Mouse (Mus musculus): ENCODE results near the gene Camsap1.

Camsap1 gene

DNA sequence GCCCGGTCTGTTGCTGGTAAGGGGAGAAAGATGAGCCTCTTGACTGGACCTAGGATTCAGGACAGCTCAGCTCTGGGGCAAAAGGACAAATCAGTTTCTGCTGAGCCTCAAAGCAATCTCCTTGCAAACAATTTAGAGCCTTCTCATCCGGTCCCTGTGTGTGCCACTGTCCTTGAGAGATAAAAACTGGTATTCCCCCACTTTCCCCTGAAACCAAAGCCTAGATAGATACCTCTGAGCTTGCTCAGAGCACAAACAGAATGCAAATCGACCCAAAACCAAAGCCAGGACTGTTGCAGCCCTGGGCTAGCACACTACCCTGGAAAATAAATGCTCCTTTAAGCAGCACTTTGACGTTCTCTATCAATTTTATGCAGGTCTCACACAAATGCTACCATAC, 4.1 kb downstream of the Camsap1 start:
- no peak for DNase-seq (ENCODE audit: low spot score in 2 of 2)

- no peak for DNase-seq (ENCODE audit: low spot score in 2 of 2)
These were observed 5.4 kb downstream of the Camsap1 start for GRCm38 (mm10) chr2:25977587-25978239.

GRCm38 (mm10) chr2:25975141-25975770, 7.8 kb downstream of the Camsap1 start:
- DNase-seq (ENCODE audit: low spot score in 2 of 2), result no peak

DNA sequence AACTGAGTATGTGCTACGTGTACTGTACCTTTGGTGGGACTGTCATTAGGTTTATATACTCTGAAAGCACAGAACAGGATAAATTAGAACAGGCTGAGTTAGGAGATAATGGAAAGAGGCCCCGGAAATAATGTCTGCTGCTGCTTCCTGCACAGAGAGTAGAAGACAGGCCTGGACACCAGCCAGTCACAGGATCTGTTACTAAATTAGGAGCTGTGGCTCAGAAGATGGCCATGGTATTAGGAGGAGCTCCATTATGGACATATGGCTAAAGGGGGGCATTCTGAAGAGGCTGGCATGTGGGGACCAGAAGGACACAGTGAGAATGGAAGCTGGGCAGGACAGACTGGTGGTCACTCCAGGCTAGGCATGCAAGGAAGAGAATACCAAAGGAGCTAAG, 12.7 kb downstream of the Camsap1 start:
- no peak for DNase-seq (ENCODE audit: low spot score in 2 of 2)

DNA sequence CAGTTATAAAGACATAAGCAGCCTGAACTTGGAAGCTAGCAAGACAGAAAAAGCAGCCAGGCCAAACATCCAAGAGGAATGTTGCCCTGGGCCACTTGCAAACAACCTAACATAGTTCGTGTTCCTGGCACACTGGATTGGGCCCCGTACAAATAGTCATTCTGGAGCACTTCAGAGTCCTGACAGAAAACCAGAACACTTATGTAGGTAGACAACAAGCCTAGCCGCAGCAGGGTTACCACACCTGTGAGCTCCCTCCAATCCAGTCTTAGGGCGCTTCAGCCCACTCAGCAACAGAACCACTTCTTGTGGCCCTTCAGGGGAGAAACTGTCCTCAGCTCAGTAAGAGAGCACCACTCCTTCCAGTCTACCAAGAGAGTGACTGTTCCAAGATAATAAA, 13.8 kb downstream of the Camsap1 start:
- DNase-seq (ENCODE audit: low spot score in 2 of 2), result no peak

- no peak for DNase-seq (ENCODE audit: low spot score in 2 of 2)
These were observed 33.8 kb downstream of the Camsap1 start for GRCm38 (mm10) chr2:25949291-25949690.

DNA sequence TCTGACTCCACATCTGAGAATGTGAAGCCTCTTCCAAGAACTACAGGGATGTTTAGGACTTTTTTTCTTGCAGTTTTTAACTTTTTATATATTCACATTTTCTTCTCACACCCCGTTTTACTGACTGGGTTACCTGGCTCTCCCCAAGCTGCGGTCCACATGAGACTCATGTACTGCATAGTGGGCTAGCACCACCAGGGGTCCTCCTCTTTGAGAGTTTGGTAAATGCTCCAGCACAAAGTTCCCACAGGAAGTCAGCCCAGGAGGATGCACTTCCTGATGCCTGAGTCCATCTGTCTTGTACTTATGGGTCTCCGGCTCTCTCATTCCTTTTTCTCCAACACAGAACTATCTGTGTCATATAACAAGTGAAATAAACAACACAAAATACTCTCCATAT, 35.1 kb downstream of the Camsap1 start:
- DNase-seq (ENCODE audit: low spot score in 2 of 2), result no peak

- no peak for DNase-seq (ENCODE audit: low spot score in 2 of 2)
These were observed 39.3 kb downstream of the Camsap1 start for GRCm38 (mm10) chr2:25943822-25944221.

DNA sequence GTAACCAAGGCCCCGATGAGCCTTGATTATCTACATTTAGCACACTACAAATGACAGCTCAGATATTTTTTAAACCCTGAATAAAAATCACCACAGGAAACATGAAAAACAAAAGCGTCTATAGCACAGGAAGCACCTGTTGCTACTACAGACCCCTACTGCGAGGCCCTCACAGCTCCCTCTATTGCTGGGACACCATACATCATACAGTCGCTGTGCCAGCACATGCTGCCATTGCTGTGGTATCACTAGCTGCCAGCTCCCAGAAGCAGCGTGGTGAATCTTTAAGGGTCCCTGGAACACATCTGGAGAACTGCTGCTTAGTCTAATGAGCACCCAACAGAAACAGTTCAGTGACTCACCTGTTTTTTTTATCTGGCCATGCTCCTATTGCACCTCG, 42.6 kb downstream of the Camsap1 start:
- DNase-seq (ENCODE audit: low spot score in 2 of 2), result no peak

DNA sequence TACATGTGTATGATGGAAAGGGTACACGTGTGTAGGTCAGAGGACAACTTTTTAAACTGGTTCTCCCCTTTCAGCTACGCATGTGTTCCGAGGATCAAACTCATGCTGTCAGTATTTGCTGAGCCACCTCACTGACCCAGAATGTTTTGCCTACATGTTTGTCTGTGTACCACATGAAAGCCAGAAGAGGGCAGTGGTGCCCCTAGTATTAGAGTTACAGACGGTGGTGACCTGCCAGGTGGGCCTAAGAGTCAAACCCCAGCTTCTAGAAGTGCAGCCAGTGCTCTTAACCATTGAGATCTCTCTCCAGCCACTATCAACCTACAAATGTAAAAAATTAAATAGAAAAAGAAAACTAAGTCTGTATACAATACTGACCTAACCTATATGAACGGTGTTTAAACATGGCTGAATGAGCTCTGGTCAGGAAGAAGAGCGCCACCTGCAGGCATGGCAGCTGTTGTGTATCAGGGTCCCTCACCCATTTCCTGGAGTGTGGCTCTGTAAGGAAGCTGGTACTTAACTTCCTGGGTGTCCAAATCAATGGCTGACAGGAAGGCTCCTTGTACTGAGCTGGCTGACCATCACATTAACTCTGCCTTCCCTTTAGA, 51.7 kb downstream of the Camsap1 start:
- peak in 1 of 2 experiments; percentile 71 for DNase-seq (ENCODE audit: low spot score in 2 of 2)

DNA sequence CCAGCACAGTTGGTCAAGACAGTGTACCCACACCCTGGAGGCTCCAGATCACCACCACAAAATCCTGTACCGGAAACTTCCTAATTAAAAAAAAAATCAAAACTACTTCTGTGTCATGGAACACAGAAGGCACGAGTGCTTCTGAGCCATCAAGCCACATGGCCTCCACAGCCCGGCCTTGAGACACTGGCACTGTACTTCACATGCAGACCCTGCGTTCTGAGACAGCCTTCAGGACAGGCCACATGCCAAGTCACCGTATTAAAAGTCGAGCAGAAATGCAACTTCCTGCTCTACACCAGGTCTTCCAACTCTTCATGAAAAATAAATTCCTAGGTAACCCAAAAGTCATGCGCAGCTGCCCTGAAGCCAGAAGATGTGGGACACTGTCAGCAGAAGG, 55.3 kb downstream of the Camsap1 start:
- no peak for DNase-seq (ENCODE audit: low spot score in 2 of 2)

DNA sequence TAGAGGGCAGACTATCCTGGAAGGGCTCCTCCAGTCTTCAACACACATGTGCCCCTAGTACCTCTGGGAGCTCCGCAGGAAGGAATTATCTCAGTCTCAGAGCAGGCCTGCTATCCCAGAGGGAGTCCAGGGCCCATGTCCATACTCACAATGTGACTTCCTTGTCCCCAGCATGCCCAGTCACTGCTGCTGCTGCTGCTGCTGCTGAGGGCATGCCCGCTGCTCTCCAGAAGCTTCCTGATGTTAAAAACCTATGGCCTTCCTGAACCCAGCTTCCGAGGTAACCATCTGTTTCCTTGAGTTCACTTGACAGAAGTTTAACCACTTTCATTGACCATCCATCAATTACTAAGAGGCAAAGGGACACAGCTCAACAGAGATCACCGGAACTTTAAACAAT, 58.1 kb downstream of the Camsap1 start:
- DNase-seq (ENCODE audit: low spot score in 2 of 2), result no peak

DNA sequence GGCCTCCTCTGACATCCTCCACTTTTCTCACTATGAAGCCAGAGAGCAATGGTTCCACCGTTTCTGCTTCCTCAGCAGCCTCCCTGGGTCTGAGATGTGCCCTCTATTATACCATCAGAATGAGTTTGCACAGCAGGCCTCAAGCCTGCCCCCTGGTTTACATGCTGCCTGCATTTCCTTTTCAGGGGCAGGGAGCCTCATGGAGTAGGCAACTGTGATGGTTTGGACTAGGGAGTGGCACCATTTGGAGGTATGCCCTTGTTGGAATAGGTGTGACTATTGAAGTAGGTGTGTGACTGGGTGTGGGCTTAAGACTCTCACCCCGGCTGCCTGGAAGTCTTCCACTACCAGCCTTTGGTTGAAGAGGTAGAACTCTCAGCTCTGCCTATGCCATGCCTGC, 59.3 kb downstream of the Camsap1 start:
- no peak for DNase-seq (ENCODE audit: low spot score in 2 of 2)

DNA sequence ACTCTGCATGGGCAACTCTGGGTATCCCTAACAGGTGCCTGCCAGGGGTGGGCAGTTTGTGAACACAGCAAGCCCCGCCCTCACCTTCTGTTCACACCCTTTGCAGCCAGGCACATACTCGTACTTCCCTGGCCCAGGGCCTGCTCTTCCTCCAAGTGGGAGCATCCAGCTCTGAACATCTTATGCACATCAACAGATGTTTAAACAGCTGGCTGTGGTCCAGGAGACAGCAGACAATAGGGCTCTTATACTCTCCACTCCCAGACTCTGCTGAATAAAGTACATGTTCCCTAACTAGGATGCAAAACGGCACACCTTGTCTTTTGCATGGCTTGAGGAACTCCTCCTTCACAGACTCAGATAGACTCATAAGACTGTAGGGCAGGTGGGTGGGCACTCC, 63.1 kb downstream of the Camsap1 start:
- DNase-seq (ENCODE audit: low spot score in 2 of 2), result no peak

- no peak for DNase-seq (ENCODE audit: low spot score in 2 of 2)
These were observed 64.7 kb downstream of the Camsap1 start for GRCm38 (mm10) chr2:25918408-25918807.

DNA sequence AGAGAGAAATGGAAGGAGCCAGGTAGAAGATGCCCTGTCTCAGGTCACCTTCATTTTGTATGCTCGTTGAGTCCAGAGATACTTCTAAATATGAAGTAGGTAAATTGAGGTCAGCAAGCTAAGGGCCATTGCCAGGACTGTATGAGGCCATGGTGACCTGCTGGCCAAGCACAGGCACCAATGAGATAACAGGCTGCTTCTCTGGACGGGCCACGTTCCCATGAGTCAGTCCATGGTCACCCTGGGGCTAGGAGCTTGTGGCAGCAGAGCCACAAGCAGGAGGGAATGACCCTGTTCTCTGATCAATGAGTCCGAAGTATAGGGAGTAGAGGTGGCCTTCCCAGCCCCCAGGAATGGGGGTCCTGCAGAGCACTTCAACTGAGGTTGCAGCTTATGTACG, 68.3 kb downstream of the Camsap1 start:
- DNase-seq (ENCODE audit: low spot score in 2 of 2), result no peak

GRCm38 (mm10) chr2:25914201-25914600, 68.9 kb downstream of the Camsap1 start:
- DNase-seq (ENCODE audit: low spot score in 2 of 2), result no peak

- DNase-seq (ENCODE audit: low spot score in 2 of 2), result no peak
These were observed 69.8 kb downstream of the Camsap1 start for GRCm38 (mm10) chr2:25913247-25913646.

DNA sequence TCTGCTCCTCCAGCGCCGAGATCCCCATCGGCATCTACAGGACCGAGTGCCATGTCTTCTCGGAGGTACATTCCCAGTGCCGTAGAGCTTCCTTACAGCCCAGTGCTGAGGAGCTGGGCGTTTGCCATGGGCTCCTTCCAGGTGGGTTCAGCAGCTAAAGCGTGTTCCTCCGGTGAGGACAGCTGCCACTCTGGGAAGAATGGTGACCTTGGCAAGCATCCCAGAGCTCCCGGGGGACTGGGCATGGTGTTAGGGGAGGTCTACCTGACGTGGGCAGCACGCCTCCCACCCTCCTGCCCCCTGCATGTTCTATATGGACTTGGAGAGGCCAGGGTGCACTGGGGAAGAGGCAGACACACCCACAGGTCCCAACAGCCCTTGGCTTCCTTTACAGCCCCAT, 73.2 kb downstream of the Camsap1 start:
- no peak for DNase-seq (ENCODE audit: low spot score in 2 of 2)

DNA sequence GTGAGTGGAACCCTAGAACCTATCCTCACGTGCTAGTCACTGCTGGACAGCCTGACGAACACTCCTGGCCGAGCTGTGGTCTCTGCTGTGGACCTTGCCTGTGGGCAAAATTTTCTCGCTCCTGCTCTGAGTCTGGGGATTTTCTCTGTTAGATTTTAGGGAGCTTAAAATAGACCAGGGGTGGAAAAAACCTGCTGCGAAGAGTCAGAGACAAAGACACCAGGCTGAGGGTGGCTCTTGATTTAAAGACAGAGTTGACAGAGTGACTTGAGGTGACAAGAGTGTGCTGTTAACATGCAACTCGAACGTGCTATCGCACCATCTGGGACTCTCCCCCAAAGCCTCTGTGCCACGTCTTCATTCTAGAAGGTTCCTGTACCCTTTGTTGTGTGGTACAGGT, 84.1 kb downstream of the Camsap1 start:
- DNase-seq (ENCODE audit: low spot score in 2 of 2), result no peak

GRCm38 (mm10) chr2:25892440-25892839, 90.6 kb downstream of the Camsap1 start:
- DNase-seq (ENCODE audit: low spot score in 2 of 2), result no peak

DNA sequence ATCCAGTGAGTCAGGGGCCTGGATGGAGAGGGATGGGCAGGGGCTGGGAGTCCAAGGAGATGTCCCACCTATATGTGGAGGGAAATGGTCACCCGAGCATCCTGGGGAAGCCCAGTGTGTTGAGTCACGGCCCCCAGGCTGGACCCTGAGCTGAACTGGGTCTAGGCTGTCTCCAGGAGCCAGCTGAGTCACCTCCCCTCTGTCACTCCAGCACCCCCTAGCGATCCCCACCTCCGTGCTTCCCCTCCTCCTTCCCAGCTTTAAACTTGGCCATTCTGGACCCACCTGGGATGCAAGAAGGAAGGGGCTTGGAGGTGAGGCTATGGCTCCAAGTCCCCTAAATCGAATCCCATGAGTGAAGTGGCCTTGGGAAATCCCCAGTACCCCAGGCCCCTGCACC, 94.9 kb downstream of the Camsap1 start:
- DNase-seq (ENCODE audit: low spot score in 2 of 2), result peak; percentile 24 to 69

GRCm38 (mm10) chr2:25887226-25887625, 95.9 kb downstream of the Camsap1 start:
- DNase-seq (ENCODE audit: low spot score in 2 of 2), result no peak
